Mouse (Mus musculus): ENCODE data around the gene Lcn2. TPM values are rescaled to one million over a fixed set of nuclear protein-coding genes. Genes with fewer than 3 reads are reported as not detected.

The Lcn2 gene
- polyA plus RNA-seq, 1 experiment from 2014 or later = 1.8 TPM

GRCm38 (mm10) chr2:32427720-32428119 lies 39.7 kb upstream of the Lcn2 start:
- 82% methylated on average over 5 of the region's 5 CpGs for WGBS
- H3K4me1 ChIP-seq (ENCODE audit: control insufficient read depth in 2 of 2, insufficient read depth in 2 of 2, low read length in 2 of 2) = peaks cover 33 to 47% of the 10 kb centered on the region in 2 experiments
- H3K27ac ChIP-seq (replicated peaks in 1 of 2; ENCODE audit: control insufficient read depth in 1 of 2, insufficient read depth in 1 of 2, low read depth in 2 of 2, low read length in 2 of 2) = no peak overlapping the region

GRCm38 (mm10) chr2:32426141-32426540 lies 38.1 kb upstream of the Lcn2 start:
- Histone ChIP-seq H3K9ac (ENCODE audit: low read length) (no peak overlapping the region), H3K36me3 (ENCODE audit: control insufficient read depth, insufficient read depth, low read length) (no peaks in the 10 kb centered on the region), H3K4me3 (ENCODE audit: control insufficient read depth in 1 of 2, insufficient read depth in 1 of 2, low read depth in 1 of 2, low read length in 2 of 2) (no peak overlapping the region), H3K4me2 (ENCODE audit: low read length) (no peak overlapping the region), H3K27me3 (ENCODE audit: control insufficient read depth, insufficient read depth, low read length) (no peaks in the 10 kb centered on the region), H3K4me1 (ENCODE audit: control insufficient read depth in 2 of 2, insufficient read depth in 2 of 2, low read length in 2 of 2) (peaks cover 34 to 55% of the 10 kb centered on the region in 2 experiments), H3K27ac (replicated peaks in 1 of 2; ENCODE audit: control insufficient read depth in 1 of 2, insufficient read depth in 1 of 2, low read depth in 2 of 2, low read length in 2 of 2) (no peak overlapping the region), H3K9me3 (ENCODE audit: control insufficient read depth, low read length) (no peaks in the 10 kb centered on the region)
- WGBS = 88% methylated on average over 1 of the region's 1 CpGs
- no peak for ATAC-seq (ENCODE audit: insufficient number of reproducible peaks, insufficient read depth, low FRiP score, low read depth)

More at GRCm38 (mm10) chr2:32427720-32428119, 39.7 kb upstream of the Lcn2 start:
- Histone ChIP-seq H3K36me3 (ENCODE audit: control insufficient read depth, insufficient read depth, low read length) (no peaks in the 10 kb centered on the region), H3K4me2 (ENCODE audit: low read length) (no peak overlapping the region), H3K4me3 (ENCODE audit: control insufficient read depth in 1 of 2, insufficient read depth in 1 of 2, low read depth in 1 of 2, low read length in 2 of 2) (no peak overlapping the region), H3K9me3 (ENCODE audit: control insufficient read depth, low read length) (no peaks in the 10 kb centered on the region), H3K9ac (ENCODE audit: low read length) (no peak overlapping the region), H3K27me3 (ENCODE audit: control insufficient read depth, insufficient read depth, low read length) (no peaks in the 10 kb centered on the region)
- ATAC-seq (ENCODE audit: insufficient number of reproducible peaks, insufficient read depth, low FRiP score, low read depth) = no peak

- Histone ChIP-seq H3K27me3 (ENCODE audit: control insufficient read depth, insufficient read depth, low read length) (no peaks in the 10 kb centered on the region), H3K27ac (replicated peaks in 1 of 2; ENCODE audit: control insufficient read depth in 1 of 2, insufficient read depth in 1 of 2, low read depth in 2 of 2, low read length in 2 of 2) (no peak overlapping the region), H3K9me3 (ENCODE audit: control insufficient read depth, low read length) (no peaks in the 10 kb centered on the region), H3K4me2 (ENCODE audit: low read length) (no peak overlapping the region), H3K4me3 (ENCODE audit: control insufficient read depth in 1 of 2, insufficient read depth in 1 of 2, low read depth in 1 of 2, low read length in 2 of 2) (no peak overlapping the region), H3K9ac (ENCODE audit: low read length) (no peak overlapping the region), H3K36me3 (ENCODE audit: control insufficient read depth, insufficient read depth, low read length) (peaks cover 5% of the 10 kb centered on the region), H3K4me1 (ENCODE audit: control insufficient read depth in 2 of 2, insufficient read depth in 2 of 2, low read length in 2 of 2) (peaks cover 32 to 52% of the 10 kb centered on the region in 2 experiments)
- 51% methylated on average over 5 of the region's 5 CpGs for WGBS
- no peak for ATAC-seq (ENCODE audit: insufficient number of reproducible peaks, insufficient read depth, low FRiP score, low read depth)
These were observed 37.5 kb upstream of the Lcn2 start for GRCm38 (mm10) chr2:32425568-32425967.

GRCm38 (mm10) chr2:32424796-32425195 lies 36.7 kb upstream of the Lcn2 start:
- no peak overlapping the region for H3K9ac ChIP-seq (ENCODE audit: low read length)
- peaks cover 27 to 48% of the 10 kb centered on the region in 2 experiments for H3K4me1 ChIP-seq (ENCODE audit: control insufficient read depth in 2 of 2, insufficient read depth in 2 of 2, low read length in 2 of 2)
- no peak overlapping the region for H3K4me3 ChIP-seq (ENCODE audit: control insufficient read depth in 1 of 2, insufficient read depth in 1 of 2, low read depth in 1 of 2, low read length in 2 of 2)
- no peak for ATAC-seq (ENCODE audit: insufficient number of reproducible peaks, insufficient read depth, low FRiP score, low read depth)
- H3K4me2 ChIP-seq (ENCODE audit: low read length) = no peak overlapping the region
- peaks cover 13% of the 10 kb centered on the region for H3K36me3 ChIP-seq (ENCODE audit: control insufficient read depth, insufficient read depth, low read length)
- H3K27me3 ChIP-seq (ENCODE audit: control insufficient read depth, insufficient read depth, low read length) = no peaks in the 10 kb centered on the region
- H3K27ac ChIP-seq (replicated peaks in 1 of 2; ENCODE audit: control insufficient read depth in 1 of 2, insufficient read depth in 1 of 2, low read depth in 2 of 2, low read length in 2 of 2) = peak overlapping the region; percentile 72 to 89
- 39% methylated on average over 3 of the region's 3 CpGs for WGBS
- no peaks in the 10 kb centered on the region for H3K9me3 ChIP-seq (ENCODE audit: control insufficient read depth, low read length)

GRCm38 (mm10) chr2:32423481-32424331 lies 35.7 kb upstream of the Lcn2 start:
- Histone ChIP-seq H3K36me3 (ENCODE audit: control insufficient read depth, insufficient read depth, low read length) (peaks cover 24% of the 10 kb centered on the region), H3K4me2 (ENCODE audit: low read length) (peak overlapping the region; percentile 86), H3K4me3 (ENCODE audit: control insufficient read depth in 1 of 2, insufficient read depth in 1 of 2, low read depth in 1 of 2, low read length in 2 of 2) (peak overlapping the region; percentile 30 to 46), H3K4me1 (ENCODE audit: control insufficient read depth in 2 of 2, insufficient read depth in 2 of 2, low read length in 2 of 2) (peaks cover 23 to 45% of the 10 kb centered on the region in 2 experiments), H3K27ac (replicated peaks in 1 of 2; ENCODE audit: control insufficient read depth in 1 of 2, insufficient read depth in 1 of 2, low read depth in 2 of 2, low read length in 2 of 2) (peak overlapping the region; percentile 72 to 89), H3K9me3 (ENCODE audit: control insufficient read depth, low read length) (no peaks in the 10 kb centered on the region), H3K9ac (ENCODE audit: low read length) (peak overlapping the region; percentile 63), H3K27me3 (ENCODE audit: control insufficient read depth, insufficient read depth, low read length) (no peaks in the 10 kb centered on the region)
- peak; percentile 86 for ATAC-seq (ENCODE audit: insufficient number of reproducible peaks, insufficient read depth, low FRiP score, low read depth)
- WGBS = 0% methylated on average over 14 of the region's 14 CpGs

DNA sequence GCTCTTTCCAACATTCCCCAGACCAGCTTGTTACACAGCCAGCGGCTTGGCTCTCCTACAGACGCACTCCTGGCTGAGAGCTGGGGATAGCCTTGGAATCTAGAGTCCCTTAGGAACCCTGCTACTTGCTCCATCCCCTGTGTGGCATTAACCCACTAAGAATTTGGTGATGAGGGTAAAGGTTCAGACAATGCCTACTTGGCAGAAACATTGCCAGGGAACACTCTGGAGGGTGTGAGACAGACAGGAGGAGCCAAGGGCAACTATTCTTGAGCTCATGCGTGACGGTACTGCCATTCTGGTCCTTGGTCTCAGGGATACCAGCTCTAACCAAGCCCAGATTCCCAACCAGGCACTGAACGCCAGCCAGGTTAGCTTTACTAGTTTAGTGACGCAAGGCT lies 33.8 kb upstream of the Lcn2 start:
- H3K27ac ChIP-seq (replicated peaks in 1 of 2; ENCODE audit: control insufficient read depth in 1 of 2, insufficient read depth in 1 of 2, low read depth in 2 of 2, low read length in 2 of 2) = no peak overlapping the region
- H3K4me3 ChIP-seq (ENCODE audit: control insufficient read depth in 1 of 2, insufficient read depth in 1 of 2, low read depth in 1 of 2, low read length in 2 of 2) = no peak overlapping the region
- H3K36me3 ChIP-seq (ENCODE audit: control insufficient read depth, insufficient read depth, low read length) = peaks cover 43% of the 10 kb centered on the region
- H3K4me1 ChIP-seq (ENCODE audit: control insufficient read depth in 2 of 2, insufficient read depth in 2 of 2, low read length in 2 of 2) = peaks cover 16 to 38% of the 10 kb centered on the region in 2 experiments
- H3K9me3 ChIP-seq (ENCODE audit: control insufficient read depth, low read length) = no peaks in the 10 kb centered on the region
- ATAC-seq (ENCODE audit: insufficient number of reproducible peaks, insufficient read depth, low FRiP score, low read depth) = no peak
- no peaks in the 10 kb centered on the region for H3K27me3 ChIP-seq (ENCODE audit: control insufficient read depth, insufficient read depth, low read length)
- H3K9ac ChIP-seq (ENCODE audit: low read length) = no peak overlapping the region
- H3K4me2 ChIP-seq (ENCODE audit: low read length) = no peak overlapping the region
- WGBS = 92% methylated on average over 6 of the region's 6 CpGs

- H3K36me3 ChIP-seq (ENCODE audit: control insufficient read depth, insufficient read depth, low read length) = peaks cover 55% of the 10 kb centered on the region
- H3K9me3 ChIP-seq (ENCODE audit: control insufficient read depth, low read length) = no peaks in the 10 kb centered on the region
- no peak for ATAC-seq (ENCODE audit: insufficient number of reproducible peaks, insufficient read depth, low FRiP score, low read depth)
- H3K4me3 ChIP-seq (ENCODE audit: control insufficient read depth in 1 of 2, insufficient read depth in 1 of 2, low read depth in 1 of 2, low read length in 2 of 2) = no peak overlapping the region
- H3K4me2 ChIP-seq (ENCODE audit: low read length) = no peak overlapping the region
- no peak overlapping the region for H3K9ac ChIP-seq (ENCODE audit: low read length)
- H3K27me3 ChIP-seq (ENCODE audit: control insufficient read depth, insufficient read depth, low read length) = no peaks in the 10 kb centered on the region
- H3K27ac ChIP-seq (replicated peaks in 1 of 2; ENCODE audit: control insufficient read depth in 1 of 2, insufficient read depth in 1 of 2, low read depth in 2 of 2, low read length in 2 of 2) = no peak overlapping the region
- H3K4me1 ChIP-seq (ENCODE audit: control insufficient read depth in 2 of 2, insufficient read depth in 2 of 2, low read length in 2 of 2) = peaks cover 16 to 38% of the 10 kb centered on the region in 2 experiments
- WGBS = 87% methylated on average over 6 of the region's 6 CpGs
These were observed 32.6 kb upstream of the Lcn2 start for GRCm38 (mm10) chr2:32420647-32421046.

Data from heart, embryonic 14.5 days (tissue).